Mouse (Mus musculus) brain, embryonic 18.5 days (tissue): ENCODE measurements around the gene Mylk3.

Experiments used
- DNase-seq: peaks from one replicate; pipeline ENCODE4 v3.0.0-alpha.2; 2012; ENCODE audit warnings: low read depth, low spot score

Gene Mylk3

DNA sequence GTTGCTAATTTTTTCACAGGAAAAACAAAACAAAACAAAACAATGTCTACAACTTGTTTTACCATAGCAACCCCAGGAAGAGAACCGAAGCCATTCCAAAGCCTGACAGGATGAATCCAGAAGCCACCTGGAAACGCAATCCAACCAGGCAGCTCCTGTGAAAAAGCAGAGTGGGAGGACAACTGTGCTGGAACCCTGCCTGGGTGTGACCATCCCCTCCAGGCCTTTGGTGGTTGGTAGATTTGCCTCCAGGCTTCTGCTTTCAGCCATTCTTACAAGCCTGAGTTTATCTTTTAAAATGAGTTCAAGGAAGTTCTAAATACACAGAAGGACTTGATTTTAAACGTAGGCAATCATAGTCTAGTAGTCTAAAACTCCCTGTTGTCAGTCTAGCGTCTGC is 4.2 kb downstream of the Mylk3 start:
- no peak for DNase-seq

GRCm38 (mm10) chr8:85380824-85381209 is 5.3 kb downstream of the Mylk3 start:
- DNase-seq: no peak

GRCm38 (mm10) chr8:85380123-85380823 is 5.9 kb downstream of the Mylk3 start:
- DNase-seq: no peak

DNA sequence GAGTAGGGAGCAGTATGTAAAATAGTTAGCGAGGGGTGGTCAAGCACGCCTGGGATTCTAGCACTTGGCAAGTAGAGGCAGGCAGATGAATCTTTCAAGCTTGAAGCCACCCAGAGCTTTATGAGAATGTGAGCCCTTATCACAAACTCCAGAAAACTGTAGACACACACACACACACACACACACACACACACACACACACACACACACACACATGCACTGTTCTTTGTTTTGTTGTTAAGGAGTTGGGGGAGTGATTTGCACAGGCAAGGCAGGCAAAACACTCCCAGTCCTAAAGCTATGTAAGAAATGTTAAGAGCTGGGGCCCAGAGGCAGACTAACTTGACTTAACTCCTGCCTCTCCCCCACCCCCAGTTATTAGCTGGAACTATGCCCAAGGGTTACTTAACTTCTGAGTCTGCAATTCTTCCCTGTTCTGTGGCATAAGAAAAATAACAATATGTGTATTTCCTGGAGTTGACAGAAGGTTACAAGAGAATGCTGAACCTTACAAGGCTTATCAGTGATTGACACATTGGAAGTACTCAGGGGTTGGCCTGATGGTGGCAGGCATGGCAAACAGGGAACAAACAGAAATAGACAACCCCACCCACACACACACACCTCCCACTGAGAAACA is 6.9 kb downstream of the Mylk3 start:
- DNase-seq: no peak

- DNase-seq: no peak
Measured at GRCm38 (mm10) chr8:85376516-85376915, 9.6 kb downstream of the Mylk3 start.

GRCm38 (mm10) chr8:85374286-85374685 is 11.9 kb downstream of the Mylk3 start:
- no peak for DNase-seq

DNA sequence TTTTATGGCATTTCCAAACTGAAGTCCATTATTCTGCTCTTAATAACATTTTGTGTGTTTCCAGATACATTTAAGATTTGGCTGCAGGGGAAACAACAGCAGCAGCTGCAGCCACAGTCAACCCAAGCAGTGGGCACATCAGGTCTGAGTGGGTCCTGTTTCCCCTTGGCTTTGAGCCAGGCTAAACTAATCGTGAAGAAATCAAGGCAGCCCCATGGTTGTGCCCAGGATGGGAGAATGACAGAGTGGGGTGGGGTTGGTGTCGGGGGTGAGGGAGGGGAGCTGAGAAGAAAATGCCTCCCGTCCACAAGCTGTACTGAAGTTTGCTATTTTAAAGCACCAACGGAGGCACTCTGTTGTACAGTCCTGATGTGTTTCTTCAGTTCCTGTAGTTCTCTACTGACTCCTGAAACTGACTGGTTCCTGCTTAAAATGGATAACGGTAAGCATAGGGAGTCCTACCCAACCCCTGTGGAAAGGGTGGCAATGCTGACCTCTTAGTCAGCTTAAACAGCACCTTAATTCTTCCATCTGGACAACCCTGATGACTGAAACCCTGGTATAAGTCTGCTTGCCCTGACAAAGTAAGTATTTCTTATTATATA is 12.6 kb downstream of the Mylk3 start:
- no peak for DNase-seq

GRCm38 (mm10) chr8:85372465-85372839 is 13.7 kb downstream of the Mylk3 start:
- DNase-seq: no peak

GRCm38 (mm10) chr8:85371736-85372464 is 14.2 kb downstream of the Mylk3 start:
- no peak for DNase-seq

- no peak for DNase-seq
Measured at GRCm38 (mm10) chr8:85365176-85365575, 21.0 kb downstream of the Mylk3 start.

DNA sequence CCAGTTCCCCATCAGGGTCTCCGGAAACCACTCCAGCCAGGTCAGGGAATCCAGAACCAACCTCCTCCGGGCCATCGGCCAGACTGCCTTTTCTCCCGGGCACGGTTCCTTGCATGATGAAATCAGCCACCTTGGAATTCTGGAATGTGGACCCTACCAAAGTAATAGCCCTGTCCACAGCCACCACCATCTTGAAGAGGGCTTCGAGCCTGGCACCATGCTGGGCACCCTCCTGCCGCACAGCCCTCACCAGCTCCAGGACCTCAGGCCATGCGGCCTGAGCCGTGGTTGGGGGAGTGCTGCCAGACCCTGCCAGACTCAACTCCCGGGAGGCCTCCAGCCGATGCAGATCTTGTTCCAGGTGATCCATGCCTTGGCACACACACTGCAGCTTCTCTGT is 21.5 kb downstream of the Mylk3 start:
- DNase-seq: no peak

DNA sequence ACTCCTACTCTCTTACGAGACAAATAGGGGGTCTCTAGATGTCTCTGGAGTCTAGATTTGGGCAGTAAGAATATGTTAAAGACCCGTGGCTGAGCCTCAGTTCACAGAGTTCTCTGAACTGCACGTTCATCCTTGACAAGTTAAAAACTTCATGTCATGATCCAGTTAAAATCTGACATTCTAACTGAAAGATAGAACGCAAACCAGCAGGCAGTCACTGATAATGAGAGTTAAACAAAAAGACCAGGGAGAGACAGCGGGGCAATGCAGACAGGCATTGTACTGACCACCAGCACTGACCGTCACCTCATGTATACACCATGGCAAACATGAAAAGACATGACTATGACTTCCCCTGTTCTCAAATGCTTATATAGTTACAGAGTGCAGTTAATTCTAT is 22.7 kb downstream of the Mylk3 start:
- DNase-seq: no peak

DNA sequence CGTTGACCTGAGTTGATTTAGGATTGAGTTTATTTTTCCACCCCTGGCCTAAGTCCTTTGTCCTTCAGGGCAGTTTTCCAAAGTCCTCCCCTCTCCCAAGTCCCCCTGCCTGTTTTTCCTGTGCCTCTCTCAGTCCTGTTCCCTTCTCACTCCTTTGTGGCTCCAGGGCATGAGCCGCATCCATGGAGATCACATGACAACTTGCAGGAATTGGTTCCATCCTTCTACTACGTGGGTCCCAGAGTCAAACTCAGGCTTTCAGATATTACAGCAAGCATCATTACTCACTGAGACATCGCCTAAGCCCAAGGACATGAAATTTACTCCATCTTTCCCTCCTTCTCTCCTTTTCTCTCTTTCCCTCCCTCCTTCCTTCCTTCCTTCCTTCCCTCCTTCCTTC is 23.9 kb downstream of the Mylk3 start:
- no peak for DNase-seq

DNA sequence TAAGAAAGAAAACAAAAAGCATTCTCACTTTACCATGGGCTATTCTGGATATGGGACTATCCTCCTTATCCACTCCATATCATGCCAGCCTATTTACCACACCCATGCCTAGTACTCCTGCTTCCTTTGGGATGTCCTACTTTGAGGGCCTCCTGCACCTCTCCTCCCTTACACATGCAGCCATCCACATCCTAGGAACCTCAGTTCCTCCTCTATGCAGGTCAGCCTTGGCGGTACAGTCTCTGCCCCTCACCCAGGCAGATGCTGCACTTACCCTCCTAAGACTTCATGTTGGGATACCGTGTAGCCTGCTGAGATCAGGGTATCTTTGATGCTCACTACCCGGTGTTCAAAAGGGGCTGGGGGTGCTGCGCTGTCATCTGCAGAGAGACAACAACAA is 32.9 kb downstream of the Mylk3 start:
- DNase-seq: no peak

DNA sequence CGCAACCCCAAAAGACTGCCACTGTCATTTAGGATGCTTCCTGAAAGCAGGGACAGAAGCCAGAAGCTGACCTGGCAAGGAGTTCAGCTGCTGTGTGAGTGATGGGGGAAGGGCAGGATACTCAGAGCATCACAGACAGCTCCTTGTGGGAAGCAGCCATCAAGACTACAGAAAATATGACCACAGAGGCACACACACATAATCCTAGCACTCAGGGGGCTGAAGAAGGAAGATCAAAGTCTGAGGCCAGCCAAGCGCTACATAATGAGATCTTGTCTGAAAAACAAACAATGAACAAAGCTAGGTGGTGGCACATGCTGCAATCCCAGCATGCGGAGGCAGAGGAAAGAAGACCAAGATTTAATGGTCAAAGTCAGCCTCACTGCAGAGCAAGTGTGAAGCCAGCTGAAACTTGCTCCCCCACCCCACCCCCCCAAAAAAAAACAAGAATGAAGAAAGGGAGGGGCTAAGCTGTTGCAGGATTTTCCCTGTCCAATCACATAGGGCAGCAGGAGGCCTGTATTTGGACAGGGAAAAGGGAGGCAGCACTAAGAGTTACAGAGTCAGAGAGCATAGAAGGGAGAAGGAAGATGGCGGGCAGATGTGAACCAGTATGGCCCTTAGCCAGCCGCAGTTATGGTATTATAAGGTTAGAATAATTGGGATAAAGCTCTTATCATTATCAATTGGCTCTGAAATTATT is 46.1 kb downstream of the Mylk3 start:
- no peak for DNase-seq

DNA sequence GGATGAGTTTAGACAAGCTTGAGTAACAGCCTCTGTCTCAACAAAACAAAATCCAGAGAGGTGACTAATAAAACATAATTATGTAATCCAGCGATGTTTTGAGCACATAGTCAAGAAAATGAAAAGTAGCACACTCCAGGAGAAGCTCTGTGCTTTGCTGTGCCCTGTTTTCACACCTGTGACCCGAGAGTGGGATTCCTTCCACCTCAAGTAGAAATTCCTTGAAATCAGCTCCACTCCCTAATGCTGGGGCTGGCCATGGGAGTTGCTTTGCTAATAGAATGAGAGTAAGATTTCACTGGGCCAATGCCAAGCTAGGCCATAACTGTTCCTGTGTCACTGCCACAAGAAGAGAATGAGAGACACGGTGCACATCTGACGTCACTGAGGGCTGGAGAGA is 48.5 kb downstream of the Mylk3 start:
- DNase-seq: no peak

DNA sequence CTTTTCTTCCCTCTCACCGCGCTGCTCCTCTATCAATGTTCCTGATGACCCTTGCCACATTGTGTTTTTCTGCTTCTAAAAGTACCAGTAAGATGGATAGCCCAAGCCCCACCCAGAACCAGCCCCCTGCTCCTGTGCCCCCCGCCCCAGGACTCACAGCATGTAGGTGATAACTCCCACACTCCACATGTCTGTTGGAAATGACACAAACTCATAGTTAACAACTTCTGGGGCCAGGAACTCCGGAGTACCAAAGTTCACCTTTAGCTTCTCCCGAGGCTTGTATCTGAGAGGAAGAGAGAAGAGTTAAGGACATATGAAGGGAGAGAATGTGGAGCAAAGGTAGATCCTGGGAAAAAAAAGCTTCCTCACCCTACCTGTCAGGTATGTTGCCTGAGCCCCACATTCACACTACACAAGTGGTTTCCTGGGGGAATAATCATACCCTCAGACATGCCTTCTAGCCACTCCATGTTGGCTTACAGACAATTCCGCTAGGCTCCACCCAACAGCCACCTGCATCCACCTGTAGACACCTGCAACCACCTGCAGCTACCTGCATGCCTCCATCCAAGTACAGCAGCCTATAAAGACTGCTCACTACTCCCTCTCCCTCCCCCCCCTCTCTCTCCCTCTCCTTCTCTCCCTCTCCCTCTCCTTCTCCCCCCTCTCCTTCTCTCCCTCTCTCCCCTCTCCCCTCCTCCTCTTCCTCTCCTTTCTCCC is 49.8 kb downstream of the Mylk3 start:
- DNase-seq: no peak

DNA sequence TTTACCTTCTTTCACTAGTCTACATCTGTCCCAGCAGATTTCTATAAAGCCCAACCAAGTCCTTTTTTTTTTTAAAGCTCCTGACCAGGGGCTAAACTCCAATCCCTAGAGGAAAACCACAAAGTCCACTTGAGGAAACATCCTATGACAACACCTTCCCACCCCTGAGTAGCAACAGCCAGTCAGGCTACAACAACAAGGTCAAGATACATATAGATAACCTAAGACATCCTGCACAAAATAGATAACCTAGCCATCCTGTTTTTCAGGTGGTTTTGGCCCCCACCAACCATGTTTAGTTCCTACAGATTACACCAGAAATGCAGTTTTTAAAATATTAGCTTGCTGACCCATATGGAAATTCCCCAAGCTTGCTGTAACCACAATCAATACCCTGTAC is 51.0 kb downstream of the Mylk3 start:
- no peak for DNase-seq

DNA sequence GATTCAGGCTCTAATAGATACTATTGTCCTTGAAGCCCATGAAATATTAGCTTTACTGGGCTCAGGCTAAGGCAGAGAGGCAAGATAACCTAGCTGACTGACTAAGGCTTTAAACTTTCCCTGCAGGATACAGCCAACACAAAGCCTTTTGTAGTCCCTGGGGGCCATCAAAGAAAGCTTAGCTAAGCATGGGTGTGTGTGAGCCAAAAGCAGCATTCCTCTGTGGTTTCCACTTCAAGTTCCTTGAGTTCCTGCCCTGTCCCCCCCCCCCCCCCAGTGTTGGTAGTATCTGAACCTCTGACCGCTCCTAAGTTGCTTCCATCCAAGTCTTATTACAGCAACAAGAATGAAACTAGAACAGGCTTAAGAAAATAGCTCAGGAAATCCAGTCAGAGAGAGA is 56.6 kb downstream of the Mylk3 start:
- no peak for DNase-seq

DNA sequence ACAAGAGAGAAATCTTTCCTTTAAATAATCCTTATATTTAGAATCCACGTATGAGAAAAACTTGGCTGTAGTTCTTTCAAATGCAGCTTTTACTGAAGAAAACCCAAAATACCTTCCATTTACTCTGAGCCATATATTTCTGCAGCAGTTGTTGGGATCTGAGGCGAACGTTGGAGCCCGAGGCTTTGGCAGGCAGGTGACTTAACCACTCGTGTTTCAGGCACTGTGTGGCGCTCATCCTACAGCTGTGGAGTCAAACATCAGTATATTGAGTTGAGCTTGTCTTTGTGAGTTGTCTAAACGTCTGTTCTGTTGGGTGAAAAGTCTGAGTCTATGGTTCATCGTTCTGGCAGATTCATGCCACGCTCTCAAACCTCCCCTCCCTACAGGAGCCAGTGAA is 59.1 kb downstream of the Mylk3 start:
- no peak for DNase-seq

DNA sequence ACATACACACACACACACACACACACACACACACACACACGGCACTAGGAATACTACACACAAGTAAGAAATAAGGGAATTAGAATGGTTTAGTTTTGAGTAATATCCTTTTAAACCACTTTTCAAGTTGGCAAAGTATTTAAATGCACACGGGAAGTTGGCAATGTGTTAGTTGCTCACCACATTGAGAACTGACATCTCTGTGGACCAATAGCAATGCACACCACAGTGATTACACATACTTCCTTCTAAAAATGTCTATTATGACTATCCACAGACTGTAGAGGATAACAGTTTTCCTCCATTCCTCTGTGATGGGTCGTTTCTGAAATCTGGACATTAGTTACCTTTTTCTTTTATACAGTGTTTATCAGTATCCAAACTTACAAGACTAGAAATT is 63.1 kb downstream of the Mylk3 start:
- DNase-seq: no peak
